Mouse (Mus musculus) MEL (cell line): ENCODE data around the gene Pcdh8. TPM values are rescaled to one million over a fixed set of nuclear protein-coding genes. Genes with fewer than 3 reads are reported as not detected.

Source experiments
- DNase-seq: peaks from one replicate; pipeline ENCODE4 v3.0.0; 2011; ENCODE audit warnings: low read depth, low spot score
- H3K27ac ChIP-seq: 2 replicates; pipeline ENCODE4 v1.5.1; 2012; ENCODE audit warnings: low read depth, mild to moderate bottlenecking, control low read depth, low read length, moderate library complexity; ENCODE audit not compliant: control insufficient read depth
- H3K27me3 ChIP-seq, 2 experiments: fragments of 150-350 bp in 1 of 2; sonication (generic) in 1 of 2; 2 replicates each; pipeline ENCODE4 v1.6.1; 2012; ENCODE audit warnings: low read length in 2 of 2, mild to moderate bottlenecking in 2 of 2, improper control_type of control experiment in 1 of 2, moderate library complexity in 1 of 2; ENCODE audit not compliant: insufficient read depth in 2 of 2, control insufficient read depth in 1 of 2
- H3K36me3 ChIP-seq, 2 experiments: 2 replicates each; pipeline ENCODE4 v1.6.1; 2012 to 2014; ENCODE audit warnings: low read length in 2 of 2, improper control_type of control experiment in 1 of 2, inconsistent platforms in 1 of 2, mild to moderate bottlenecking in 1 of 2; ENCODE audit not compliant: insufficient read depth in 2 of 2, control insufficient read depth in 1 of 2
- H3K4me1 ChIP-seq, 2 experiments: fragments of 150-350 bp in 1 of 2; sonication (generic) in 1 of 2; 2 replicates each; pipeline ENCODE4 v1.6.1; 2012; ENCODE audit warnings: low read length in 2 of 2, improper control_type of control experiment in 1 of 2, mild to moderate bottlenecking in 1 of 2; ENCODE audit not compliant: insufficient read depth in 2 of 2, control insufficient read depth in 1 of 2
- H3K4me3 ChIP-seq, 2 experiments: fragments of 150-350 bp in 1 of 2; sonication (generic) in 1 of 2; 2 replicates each; pipeline ENCODE4 v1.5.1; 2012; ENCODE audit warnings: low read depth in 2 of 2, low read length in 2 of 2, mild to moderate bottlenecking in 2 of 2, moderate library complexity in 2 of 2, control low read depth in 1 of 2, improper control_type of control experiment in 1 of 2; ENCODE audit not compliant: control insufficient read depth in 1 of 2, insufficient read depth in 1 of 2
- H3K79me2 ChIP-seq: 2 replicates; pipeline ENCODE4 v1.6.1; 2012; ENCODE audit warnings: mild to moderate bottlenecking, low read length, moderate library complexity; ENCODE audit not compliant: control insufficient read depth, poor library complexity, insufficient read depth
- H3K9ac ChIP-seq: 2 replicates; pipeline ENCODE4 v1.6.1; 2012; ENCODE audit warnings: low read depth, mild to moderate bottlenecking, control low read depth, low read length, moderate library complexity; ENCODE audit not compliant: control insufficient read depth, poor library complexity, severe bottlenecking
- H3K9me3 ChIP-seq: fragments of 150-350 bp; sonication (generic); replicated peaks from 2 replicates; pipeline ENCODE4 v1.6.1; 2012; ENCODE audit warnings: mild to moderate bottlenecking, low read length, improper control_type of control experiment, moderate library complexity; ENCODE audit not compliant: insufficient read depth
- CHD1 ChIP-seq: IDR thresholded peaks from 2 replicates; pipeline ENCODE4 v1.6.1; 2012; ENCODE audit warnings: low read depth, mild to moderate bottlenecking, inconsistent platforms, low read length, improper control_type of control experiment
- E2F4 ChIP-seq: IDR thresholded peaks from 2 replicates; pipeline ENCODE4 v1.6.1; 2011; ENCODE audit warnings: low read depth, low read length, improper control_type of control experiment, borderline replicate concordance
- ELF1 ChIP-seq: IDR thresholded peaks from 2 replicates; pipeline ENCODE4 v1.6.1; 2014; ENCODE audit warnings: low read depth, mild to moderate bottlenecking, inconsistent platforms, low read length, improper control_type of control experiment, moderate library complexity
- EP300 ChIP-seq, 2 experiments: IDR thresholded peaks; 2 replicates each; pipeline ENCODE4 v1.6.1; 2011; ENCODE audit warnings: improper control_type of control experiment in 2 of 2, low read length in 2 of 2, low read depth in 1 of 2, mild to moderate bottlenecking in 1 of 2
- GABPA ChIP-seq: IDR thresholded peaks from 2 replicates; pipeline ENCODE4 v1.6.1; 2012; ENCODE audit warnings: low read depth, mild to moderate bottlenecking, inconsistent platforms, low read length, improper control_type of control experiment, moderate library complexity
- HCFC1 ChIP-seq: IDR thresholded peaks from 2 replicates; pipeline ENCODE4 v1.6.1; 2012; ENCODE audit warnings: low read depth, mild to moderate bottlenecking, inconsistent platforms, low read length, improper control_type of control experiment, moderate library complexity
- JUND ChIP-seq: IDR thresholded peaks from 2 replicates; pipeline ENCODE4 v1.6.1; 2011; ENCODE audit warnings: low read depth, mild to moderate bottlenecking, improper control_type of control experiment, low read length
- KAT2A ChIP-seq: conservative IDR thresholded peaks from 2 replicates; pipeline ENCODE4 v1.6.1; 2012; ENCODE audit warnings: low read depth, low read length, improper control_type of control experiment, inconsistent platforms
- MAFK ChIP-seq: IDR thresholded peaks from 2 replicates; pipeline ENCODE4 v1.6.1; 2011; ENCODE audit warnings: low read depth, mild to moderate bottlenecking, low read length, improper control_type of control experiment, borderline replicate concordance
- MAZ ChIP-seq: IDR thresholded peaks from 2 replicates; pipeline ENCODE4 v1.6.1; 2012; ENCODE audit warnings: low read depth, mild to moderate bottlenecking, inconsistent platforms, low read length, improper control_type of control experiment
- MXI1 ChIP-seq: IDR thresholded peaks from 2 replicates; pipeline ENCODE4 v1.6.1; 2011; ENCODE audit warnings: mild to moderate bottlenecking, low read depth, low read length, improper control_type of control experiment
- MYB ChIP-seq: IDR thresholded peaks from 2 replicates; pipeline ENCODE4 v1.6.1; 2011; ENCODE audit warnings: mild to moderate bottlenecking, low read depth, low read length, improper control_type of control experiment
- NELFE ChIP-seq: IDR thresholded peaks from 2 replicates; pipeline ENCODE4 v1.6.1; 2011; ENCODE audit warnings: low read depth, low read length, improper control_type of control experiment
- NRF1 ChIP-seq: IDR thresholded peaks from 2 replicates; pipeline ENCODE4 v1.6.1; 2014; ENCODE audit warnings: low read depth, mild to moderate bottlenecking, inconsistent platforms, low read length, improper control_type of control experiment, moderate library complexity; ENCODE audit not compliant: poor library complexity, insufficient read depth, severe bottlenecking
- POLR2AphosphoS5 ChIP-seq: IDR thresholded peaks from 2 replicates; pipeline ENCODE4 v1.6.1; 2012; ENCODE audit warnings: low read depth, borderline replicate concordance, mild to moderate bottlenecking, inconsistent platforms, low read length, moderate library complexity, mixed read lengths
- RAD21 ChIP-seq: IDR thresholded peaks from 2 replicates; pipeline ENCODE4 v1.6.1; 2011; ENCODE audit warnings: mild to moderate bottlenecking, low read depth, low read length, improper control_type of control experiment
- TAL1 ChIP-seq: IDR thresholded peaks from 2 replicates; pipeline ENCODE4 v1.6.1; 2012; ENCODE audit warnings: mild to moderate bottlenecking, inconsistent platforms, low read length, moderate library complexity, mixed read lengths
- TBP ChIP-seq: IDR thresholded peaks from 2 replicates; pipeline ENCODE4 v1.8.0; 2011; ENCODE audit warnings: low read depth, low read length, improper control_type of control experiment
- ZMIZ1 ChIP-seq: IDR thresholded peaks from 2 replicates; pipeline ENCODE4 v1.6.1; 2012; ENCODE audit warnings: low read depth, mild to moderate bottlenecking, inconsistent platforms, low read length, improper control_type of control experiment, moderate library complexity
- polyA plus RNA-seq, 2 experiments: library from polyadenylated mRNA; stranded (reverse) in 1 of 2; unstranded in 1 of 2; fragments of >175 nt in 1 of 2; fragments of >200 nt in 1 of 2; gene quantifications; 2 replicates each; pipeline versions ENCODE4 v1.2.1 to v1.2.4; 2012; ENCODE audit warnings: low replicate concordance in 2 of 2, low read depth in 1 of 2; ENCODE audit not compliant: insufficient read length in 2 of 2, insufficient read depth in 1 of 2, missing spikeins in 1 of 2
- total RNA-seq: library from RNA; depleted of rRNA; stranded (reverse); fragments of 300-350 nt; gene quantifications from 2 replicates; pipeline ENCODE4 v1.2.3, GENCODE M21; 2012

The Pcdh8 gene
- total and polyA plus RNA-seq, 3 experiments = not detected

DNA sequence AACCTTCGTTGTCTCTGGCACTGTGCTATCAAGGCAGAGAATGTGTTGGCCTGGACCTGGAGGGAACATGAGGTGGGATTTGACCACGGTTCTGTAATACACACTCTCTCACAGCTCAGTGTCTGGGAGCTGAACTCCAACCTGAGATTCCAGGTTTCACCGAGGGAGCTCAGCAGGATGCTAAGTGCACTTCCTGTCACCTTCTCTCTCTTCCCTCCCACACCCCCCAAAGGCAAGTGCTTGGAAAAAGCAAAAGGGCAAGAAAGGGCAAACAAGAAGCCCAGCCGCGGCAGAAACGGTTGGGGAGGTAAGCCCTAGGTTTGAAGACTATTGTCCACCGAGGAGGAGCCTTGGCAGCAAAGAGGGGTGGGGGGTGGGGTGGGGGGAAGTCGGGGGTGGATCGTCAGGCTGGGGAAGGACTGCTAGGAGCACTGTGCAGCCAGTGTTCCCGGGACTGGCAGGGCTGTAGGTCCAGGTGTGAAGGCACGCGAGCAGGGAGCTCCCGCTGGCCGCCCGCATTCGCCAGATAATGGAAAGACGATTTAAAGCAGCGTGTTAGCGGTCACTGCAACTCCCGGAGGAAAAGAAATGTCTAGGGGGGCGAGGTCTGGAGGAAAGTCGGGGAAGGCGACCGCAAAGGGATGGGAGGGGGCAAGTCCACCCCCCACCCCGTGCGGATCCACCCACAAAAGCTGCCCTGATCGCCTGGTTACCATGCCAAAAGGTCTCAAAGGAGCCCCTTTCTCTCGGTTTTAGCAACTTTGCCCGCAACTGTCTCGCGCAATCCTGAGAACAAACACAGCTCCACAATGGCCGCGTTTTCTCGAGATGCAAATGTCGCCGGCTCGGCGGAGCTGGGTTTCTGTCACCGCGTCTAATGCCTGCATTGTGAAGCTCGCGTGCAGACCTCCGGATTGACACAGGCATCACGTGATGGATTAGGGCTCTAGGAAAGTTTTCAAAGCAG lies 2.6 kb upstream of the Pcdh8 start:
- Histone ChIP-seq H3K79me2 (no peaks in the 10 kb centered on the region), H3K27me3 (no peaks in the 10 kb centered on the region)

GRCm38 (mm10) chr14:79771802-79772511 lies 845 bp upstream of the Pcdh8 start:
- Histone ChIP-seq H3K27me3 (no peaks in the 10 kb centered on the region), H3K79me2 (no peaks in the 10 kb centered on the region), H3K27ac (no peak overlapping the region), H3K9me3 (no peaks in the 10 kb centered on the region), H3K4me1 (no peaks in the 10 kb centered on the region), H3K36me3 (no peaks in the 10 kb centered on the region), H3K9ac (no peak overlapping the region), H3K4me3 (no peak overlapping the region)
- no peak for DNase-seq
- no peak for TF ChIP-seq TAL1
- TF ChIP-seq MAFK = no peak
- TF ChIP-seq MXI1 = no peak
- no peak for TF ChIP-seq EP300 (IDR thresholded peaks at IDR 0.05; ENCODE audit: low read depth in 1 of 2, low read length in 2 of 2)
- no peak for TF ChIP-seq TBP
- TF ChIP-seq RAD21 = no peak
- no peak for TF ChIP-seq CHD1
- TF ChIP-seq E2F4 = no peak
- TF ChIP-seq NRF1 = no peak
- TF ChIP-seq POLR2AphosphoS5 = no peak
- no peak for TF ChIP-seq ELF1
- no peak for TF ChIP-seq HCFC1
- TF ChIP-seq JUND = no peak
- no peak for TF ChIP-seq ZMIZ1
- TF ChIP-seq NELFE = no peak
- no peak for TF ChIP-seq KAT2A

More for the DNA sequence above, 2.6 kb upstream of the Pcdh8 start:
- H3K27ac ChIP-seq = no peak overlapping the region
- TF ChIP-seq ELF1 (no peak), MAZ (no peak), MYB (no peak), JUND (no peak), GABPA (no peak), EP300 (IDR thresholded peaks at IDR 0.05; ENCODE audit: low read depth in 1 of 2, low read length in 2 of 2) (no peak)
- DNase-seq = no peak
- no peaks in the 10 kb centered on the region for H3K9me3 ChIP-seq
- no peak overlapping the region for H3K4me3 ChIP-seq
- H3K9ac ChIP-seq = no peak overlapping the region
- H3K36me3 ChIP-seq = no peaks in the 10 kb centered on the region
- no peaks in the 10 kb centered on the region for H3K4me1 ChIP-seq
